Mouse (Mus musculus): ENCODE measurements around the gene Setd3. TPM values are rescaled to one million over a fixed set of nuclear protein-coding genes. Genes with fewer than 3 reads are reported as not detected.

Setd3 gene
- polyA plus RNA-seq, 1 experiment from 2014 or later: 89.0 TPM

- Histone ChIP-seq H3K9me3 (no peaks in the 10 kb centered on the region), H3K4me3 (no peak overlapping the region), H3K36me3 (no peaks in the 10 kb centered on the region), H3K27ac (no peak overlapping the region), H3K27me3 (no peaks in the 10 kb centered on the region), H3K9ac (no peak overlapping the region), H3K4me1 (peaks cover 47% of the 10 kb centered on the region), H3K4me2 (no peak overlapping the region)
- 78% methylated on average over 3 of the region's 3 CpGs for WGBS
- ATAC-seq (ENCODE audit: insufficient number of reproducible peaks, insufficient read depth, low FRiP score, low TSS enrichment, low read depth): no peak
Observed at GRCm38 (mm10) chr12:108067231-108067630, 111.9 kb downstream of the Setd3 start.

- H3K4me3 ChIP-seq: no peak overlapping the region
- H3K27ac ChIP-seq: no peak overlapping the region
- no peaks in the 10 kb centered on the region for H3K9me3 ChIP-seq
- H3K4me2 ChIP-seq: no peak overlapping the region
- peaks cover 26% of the 10 kb centered on the region for H3K4me1 ChIP-seq
- no peaks in the 10 kb centered on the region for H3K36me3 ChIP-seq
- H3K27me3 ChIP-seq: no peaks in the 10 kb centered on the region
- 20% methylated on average over 9 of the region's 9 CpGs for WGBS
- ATAC-seq (ENCODE audit: insufficient number of reproducible peaks, insufficient read depth, low FRiP score, low TSS enrichment, low read depth): no peak; the same call in 1 of the 2 replicates
- H3K9ac ChIP-seq: no peak overlapping the region
Observed at GRCm38 (mm10) chr12:108064396-108064998, 114.6 kb downstream of the Setd3 start.

- ATAC-seq (ENCODE audit: insufficient number of reproducible peaks, insufficient read depth, low FRiP score, low TSS enrichment, low read depth): no peak
- WGBS: 17% methylated on average over 6 of the region's 6 CpGs
- no peak overlapping the region for H3K9ac ChIP-seq
- no peak overlapping the region for H3K4me3 ChIP-seq
- peaks cover 23% of the 10 kb centered on the region for H3K4me1 ChIP-seq
- no peaks in the 10 kb centered on the region for H3K27me3 ChIP-seq
- H3K36me3 ChIP-seq: no peaks in the 10 kb centered on the region
- H3K27ac ChIP-seq: no peak overlapping the region
- no peak overlapping the region for H3K4me2 ChIP-seq
- H3K9me3 ChIP-seq: no peaks in the 10 kb centered on the region
Observed at GRCm38 (mm10) chr12:108063986-108064385, 115.1 kb downstream of the Setd3 start.

- H3K4me2 ChIP-seq: no peak overlapping the region
- H3K4me3 ChIP-seq: no peak overlapping the region
- H3K36me3 ChIP-seq: no peaks in the 10 kb centered on the region
- no peak for ATAC-seq (ENCODE audit: insufficient number of reproducible peaks, insufficient read depth, low FRiP score, low TSS enrichment, low read depth)
- no peaks in the 10 kb centered on the region for H3K27me3 ChIP-seq
- H3K9ac ChIP-seq: no peak overlapping the region
- H3K27ac ChIP-seq: no peak overlapping the region
- 67% methylated on average over 5 of the region's 5 CpGs for whole genome bisulfite sequencing
- H3K9me3 ChIP-seq: no peaks in the 10 kb centered on the region
- H3K4me1 ChIP-seq: peaks cover 14% of the 10 kb centered on the region
Observed at GRCm38 (mm10) chr12:108062137-108062536, 117.0 kb downstream of the Setd3 start.

- no peak overlapping the region for H3K9ac ChIP-seq
- no peaks in the 10 kb centered on the region for H3K9me3 ChIP-seq
- no peak overlapping the region for H3K27ac ChIP-seq
- H3K4me1 ChIP-seq: peaks cover 13% of the 10 kb centered on the region
- no peaks in the 10 kb centered on the region for H3K27me3 ChIP-seq
- H3K36me3 ChIP-seq: no peaks in the 10 kb centered on the region
- H3K4me2 ChIP-seq: no peak overlapping the region
- WGBS: 87% methylated on average over 7 of the region's 7 CpGs
- ATAC-seq (ENCODE audit: insufficient number of reproducible peaks, insufficient read depth, low FRiP score, low TSS enrichment, low read depth): no peak
- H3K4me3 ChIP-seq: no peak overlapping the region
Observed at GRCm38 (mm10) chr12:108061661-108062060, 117.5 kb downstream of the Setd3 start.

Other genes starting within 250 kb of the Setd3 start
- gene Bcl11b, start 175.7 kb downstream of the Setd3 start, polyA plus RNA-seq (2015; fragmentation: Nextera tagmentation; extraction: Ambion mirVana): 35.7 and 40.6 TPM in 2 replicates
- gene Ccnk, start 265 bp upstream of the Setd3 start, polyA plus RNA-seq (2015; fragmentation: Nextera tagmentation; extraction: Ambion mirVana): 4.4 and 4.8 TPM in 2 replicates
- 6.3 and 6.6 TPM in 2 replicates for gene Ccdc85c, start 96.1 kb upstream of the Setd3 start, polyA plus RNA-seq (2015; fragmentation: Nextera tagmentation; extraction: Ambion mirVana)
- 0.44 and 0.69 TPM in 2 replicates for gene Hhipl1, start 127.0 kb upstream of the Setd3 start, polyA plus RNA-seq (2015; fragmentation: Nextera tagmentation; extraction: Ambion mirVana)
- gene Cyp46a1, start 155.1 kb upstream of the Setd3 start, polyA plus RNA-seq (2015; fragmentation: Nextera tagmentation; extraction: Ambion mirVana): 8.0 and 9.1 TPM in 2 replicates
- 45.3 and 46.3 TPM in 2 replicates for gene Eml1, start 191.6 kb upstream of the Setd3 start, polyA plus RNA-seq (2015; fragmentation: Nextera tagmentation; extraction: Ambion mirVana)

All from embryonic facial prominence, embryonic 13.5 days (tissue).